Mouse (Mus musculus) embryonic facial prominence, embryonic 13.5 days (tissue): ENCODE data around the gene Olfr854. TPM values are rescaled to one million over a fixed set of nuclear protein-coding genes. Genes with fewer than 3 reads are reported as not detected.

Experiments
- ATAC-seq: fragments of 200-750 bp; cut with Nextera tagmentation; 2 replicates; pipeline ENCODE4 v1.8.0; 2017; ENCODE audit warnings: low read depth; ENCODE audit not compliant: insufficient number of reproducible peaks, insufficient read depth, low FRiP score, low TSS enrichment
- H3K27ac ChIP-seq: fragments of 300-500 bp; sonication (generic); 2 replicates; pipeline ENCODE4 v1.5.1; 2015; ENCODE audit warnings: moderate library complexity, mild to moderate bottlenecking, inconsistent platforms
- H3K27me3 ChIP-seq: fragments of 300-500 bp; sonication (generic); 2 replicates; pipeline ENCODE4 v1.6.1; 2015; ENCODE audit warnings: mild to moderate bottlenecking, inconsistent platforms
- H3K36me3 ChIP-seq: fragments of 300-500 bp; sonication (generic); 2 replicates; pipeline ENCODE4 v1.6.1; 2015; ENCODE audit warnings: mild to moderate bottlenecking, inconsistent platforms
- H3K4me1 ChIP-seq: fragments of 300-500 bp; sonication (generic); 2 replicates; pipeline ENCODE4 v1.6.1; 2015; ENCODE audit warnings: inconsistent platforms
- H3K4me2 ChIP-seq: fragments of 300-500 bp; sonication (generic); 2 replicates; pipeline ENCODE4 v1.6.1; 2015; ENCODE audit warnings: moderate library complexity, mild to moderate bottlenecking, inconsistent platforms
- H3K4me3 ChIP-seq: fragments of 300-500 bp; sonication (generic); 2 replicates; pipeline ENCODE4 v1.5.1; 2015; ENCODE audit warnings: mild to moderate bottlenecking, inconsistent platforms
- H3K9ac ChIP-seq: fragments of 300-500 bp; sonication (generic); 2 replicates; pipeline ENCODE4 v1.6.1; 2015; ENCODE audit warnings: mild to moderate bottlenecking, inconsistent platforms
- H3K9me3 ChIP-seq: fragments of 300-500 bp; sonication (generic); 2 replicates; pipeline ENCODE4 v1.6.1; 2016; ENCODE audit warnings: inconsistent platforms
- WGBS: fragments of 180-500 bp; shearing (Covaris S2); methylation state at CpG from one replicate; pipeline ENCODE4 v1.1.7; 2015; ENCODE audit warnings: mixed read lengths; 5-methylcytosine and 5-hydroxymethylcytosine counted together
- polyA plus RNA-seq: library from polyadenylated mRNA; unstranded; fragments of >200 nt; fragmentation: Nextera tagmentation; extraction: Ambion mirVana; gene quantifications from 2 replicates; pipeline ENCODE4 v1.2.1, GENCODE M21; 2015

Gene Olfr854
- polyA plus RNA-seq = not detected in 2 replicates

DNA sequence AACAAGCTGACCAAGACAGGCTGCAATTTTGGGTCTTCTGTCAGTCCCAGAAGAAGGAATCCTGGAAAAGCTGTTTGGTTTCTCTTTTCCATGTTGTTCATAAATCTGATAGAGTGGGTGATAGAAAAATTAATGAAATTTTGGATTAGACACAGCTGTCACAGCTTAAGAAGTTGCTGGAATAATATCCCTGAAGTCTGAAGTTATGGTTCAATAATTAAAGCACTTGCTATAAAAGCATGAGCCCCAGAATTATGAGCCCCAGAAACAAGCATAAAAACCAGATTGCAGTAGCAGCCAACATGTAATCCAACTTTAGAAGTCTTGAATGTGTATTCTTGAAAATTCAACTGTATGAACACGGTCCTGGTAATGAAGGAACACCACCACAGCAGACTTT, at the start of gene Olfr854:
Gene Olfr854 (minus strand): TSS at position 101 of the 400 bp plus-strand sequence.
- H3K36me3 ChIP-seq = no peaks in the 10 kb centered on the region
- no peak within 1 kb of the TSS for H3K4me2 ChIP-seq
- no peaks in the 10 kb centered on the region for H3K9me3 ChIP-seq
- H3K4me3 ChIP-seq = no peak within 1 kb of the TSS
- 70% methylated on average over 1 of the region's 1 CpGs for WGBS
- no peaks in the 10 kb centered on the region for H3K27me3 ChIP-seq
- ATAC-seq = no peak
- no peak within 1 kb of the TSS for H3K27ac ChIP-seq
- no peaks in the 10 kb centered on the region for H3K4me1 ChIP-seq
- H3K9ac ChIP-seq = no peak within 1 kb of the TSS

DNA sequence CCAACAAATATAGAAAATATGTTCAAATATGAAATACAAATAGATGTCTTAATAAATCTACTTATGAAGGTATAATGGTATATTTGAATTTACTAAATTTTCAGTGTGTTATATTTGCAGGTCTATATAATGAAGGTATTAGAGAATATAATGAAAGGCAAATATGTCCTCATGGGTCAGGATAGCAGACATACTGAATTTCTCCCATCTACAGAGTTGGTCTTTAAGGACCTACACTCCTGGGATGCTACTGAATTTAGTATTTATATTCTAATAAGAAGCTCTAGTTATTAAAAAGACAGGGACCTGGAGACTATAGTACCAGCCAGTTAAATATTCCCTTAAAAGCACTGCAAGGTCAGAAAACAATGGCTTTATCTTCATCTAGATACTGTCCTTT, 15.1 kb upstream of the Olfr854 start, which contains the start of gene Olfr855:
Gene Olfr855 (plus strand): TSS at position 301 of the 400 bp plus-strand sequence.
- H3K4me3 ChIP-seq = no peak within 1 kb of the TSS
- H3K36me3 ChIP-seq = no peaks in the 10 kb centered on the region
- no peak within 1 kb of the TSS for H3K4me2 ChIP-seq
- H3K4me1 ChIP-seq = no peaks in the 10 kb centered on the region
- no peak within 1 kb of the TSS for H3K9ac ChIP-seq
- H3K27me3 ChIP-seq = no peaks in the 10 kb centered on the region
- no peak within 1 kb of the TSS for H3K27ac ChIP-seq
- no peaks in the 10 kb centered on the region for H3K9me3 ChIP-seq
- no peak for ATAC-seq

- 85% methylated on average over 1 of the region's 1 CpGs for whole genome bisulfite sequencing
- no peak for ATAC-seq
Observed at GRCm38 (mm10) chr9:19540976-19541375, 26.2 kb downstream of the Olfr854 start, which contains the start of gene Olfr853. Gene Olfr853 (minus strand): TSS chr9:19541076.

More at GRCm38 (mm10) chr9:19540976-19541375, 26.2 kb downstream of the Olfr854 start, which contains the start of gene Olfr853:
- H3K27me3 ChIP-seq = no peaks in the 10 kb centered on the region
- no peak within 1 kb of the TSS for H3K4me2 ChIP-seq
- no peak within 1 kb of the TSS for H3K4me3 ChIP-seq
- no peaks in the 10 kb centered on the region for H3K4me1 ChIP-seq
- H3K36me3 ChIP-seq = no peaks in the 10 kb centered on the region
- no peak within 1 kb of the TSS for H3K9ac ChIP-seq
- no peak within 1 kb of the TSS for H3K27ac ChIP-seq
- peaks cover 5% of the 10 kb centered on the region; the same call in 1 of the 2 replicates for H3K9me3 ChIP-seq

Other genes starting within 250 kb of the Olfr854 start
- gene Olfr845, start 230.9 kb downstream of the Olfr854 start, polyA plus RNA-seq = not detected in 2 replicates
- not detected in 2 replicates for gene Olfr846, start 203.4 kb downstream of the Olfr854 start, polyA plus RNA-seq
- not detected in 2 replicates for gene Olfr847, start 188.7 kb downstream of the Olfr854 start, polyA plus RNA-seq
- not detected in 2 replicates for gene Olfr849, start 127.1 kb downstream of the Olfr854 start, polyA plus RNA-seq
- not detected in 2 replicates for gene Olfr850, start 89.1 kb downstream of the Olfr854 start, polyA plus RNA-seq
- not detected in 2 replicates for gene Olfr851, start 74.1 kb downstream of the Olfr854 start, polyA plus RNA-seq
- not detected in 2 replicates for gene Olfr853, start 26.3 kb downstream of the Olfr854 start, polyA plus RNA-seq
- gene Olfr855, start 15.2 kb upstream of the Olfr854 start, polyA plus RNA-seq = 0.54 TPM in 1 of 2 replicates, not detected in the other
- 28.5 and 36.0 TPM in 2 replicates for gene Zfp317, start 54.7 kb upstream of the Olfr854 start, polyA plus RNA-seq
- gene Olfr857, start 142.1 kb upstream of the Olfr854 start, polyA plus RNA-seq = not detected in 2 replicates
- gene Olfr58, start 212.9 kb upstream of the Olfr854 start, polyA plus RNA-seq = not detected in 2 replicates
- gene Olfr859, start 237.5 kb upstream of the Olfr854 start, polyA plus RNA-seq = not detected in 2 replicates